Mouse (Mus musculus): Measurements from ENCODE around the gene Odf3b. TPM values are rescaled to one million over a fixed set of nuclear protein-coding genes. Genes with fewer than 3 reads are reported as not detected.
A peak's percentile ranks its signal among the peaks of the same experiment; 100 is the strongest.

The Odf3b gene
- polyA plus RNA-seq, 1 experiment from 2014 or later, result 0.94 TPM

DNA sequence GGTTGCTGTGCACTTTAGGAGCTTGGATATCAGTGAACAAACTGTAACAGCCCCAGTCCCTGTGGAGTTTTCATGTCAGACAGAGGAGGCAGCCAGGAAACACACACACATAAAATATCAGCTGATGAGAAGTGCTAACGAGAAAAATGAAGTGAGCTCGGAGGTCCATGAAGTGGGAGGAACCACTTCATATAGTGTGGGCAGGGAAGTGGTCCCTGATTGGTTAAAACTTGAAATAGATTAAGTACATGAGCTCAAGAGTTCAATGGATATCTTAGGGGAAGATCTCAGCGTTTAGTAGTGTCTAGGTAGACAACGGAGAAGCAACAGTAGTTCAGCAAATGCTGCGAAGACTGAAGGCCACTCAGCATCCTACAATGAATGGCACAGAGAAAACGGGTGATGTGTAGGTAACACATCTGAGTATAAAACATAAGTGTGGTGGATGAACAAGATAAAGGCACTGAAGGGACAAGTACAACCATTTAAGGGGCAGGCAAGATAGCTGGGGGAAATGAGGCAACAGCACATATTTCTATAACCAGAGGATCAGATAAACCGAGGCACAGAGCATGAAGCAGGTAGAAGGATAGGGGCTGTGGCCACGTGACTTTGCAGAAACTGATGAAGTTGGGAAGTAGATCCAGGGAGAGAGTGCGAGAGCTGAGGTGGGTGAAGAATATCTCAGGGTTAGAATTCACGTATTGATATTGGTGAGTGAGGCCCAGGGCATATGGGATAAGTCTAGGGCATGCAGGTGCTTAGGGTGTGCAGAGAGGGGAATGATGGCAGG is 25.9 kb upstream of the Odf3b start:
- Histone ChIP-seq H3K9ac (ENCODE audit: low read length) (no peak overlapping the region), H3K4me1 (ENCODE audit: control insufficient read depth, insufficient read depth, low read length) (no peaks in the 10 kb centered on the region), H3K4me3 (replicated peaks; ENCODE audit: low read length) (no peak overlapping the region), H3K36me3 (ENCODE audit: control insufficient read depth, insufficient read depth, low read length) (no peaks in the 10 kb centered on the region), H3K27me3 (ENCODE audit: control insufficient read depth, insufficient read depth, low read length) (no peaks in the 10 kb centered on the region), H3K9me3 (replicated peaks; ENCODE audit: control insufficient read depth, low read length) (peaks cover 4% of the 10 kb centered on the region), H3K27ac (ENCODE audit: low read length) (no peak overlapping the region), H3K4me2 (ENCODE audit: low read depth, low read length) (no peak overlapping the region)
- WGBS, result 79% methylated on average over 10 of the region's 10 CpGs
- no peak for ATAC-seq (ENCODE audit: insufficient read depth, low FRiP score)

DNA sequence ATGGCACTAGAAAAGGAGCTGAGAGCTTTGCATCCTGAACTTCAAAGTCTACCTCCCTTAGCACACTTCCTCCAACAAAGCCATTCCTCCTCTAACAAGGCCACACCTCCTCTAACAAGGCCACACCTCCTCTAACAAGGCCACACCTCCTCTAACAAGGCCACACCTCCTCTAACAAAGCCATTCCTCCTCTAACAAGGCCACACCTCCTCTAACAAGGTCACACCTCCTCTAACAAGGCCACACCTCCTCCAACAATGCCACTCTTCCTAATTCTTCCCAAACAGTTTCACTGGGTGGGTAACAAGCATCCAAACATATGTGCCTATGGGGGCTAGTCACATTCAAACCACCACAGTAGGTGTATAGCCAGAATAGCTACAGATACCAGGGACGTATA is 23.4 kb upstream of the Odf3b start:
- H3K4me2 ChIP-seq (ENCODE audit: low read depth, low read length), result no peak overlapping the region
- H3K4me3 ChIP-seq (replicated peaks; ENCODE audit: low read length), result no peak overlapping the region
- H3K9ac ChIP-seq (ENCODE audit: low read length), result no peak overlapping the region
- no peaks in the 10 kb centered on the region for H3K36me3 ChIP-seq (ENCODE audit: control insufficient read depth, insufficient read depth, low read length)
- no peak for ATAC-seq (ENCODE audit: insufficient read depth, low FRiP score)
- H3K27me3 ChIP-seq (ENCODE audit: control insufficient read depth, insufficient read depth, low read length), result no peaks in the 10 kb centered on the region
- no peak overlapping the region for H3K27ac ChIP-seq (ENCODE audit: low read length)
- peaks cover 4% of the 10 kb centered on the region for H3K9me3 ChIP-seq (replicated peaks; ENCODE audit: control insufficient read depth, low read length)
- H3K4me1 ChIP-seq (ENCODE audit: control insufficient read depth, insufficient read depth, low read length), result no peaks in the 10 kb centered on the region
- 95% methylated on average over 1 of the region's 1 CpGs for WGBS

DNA sequence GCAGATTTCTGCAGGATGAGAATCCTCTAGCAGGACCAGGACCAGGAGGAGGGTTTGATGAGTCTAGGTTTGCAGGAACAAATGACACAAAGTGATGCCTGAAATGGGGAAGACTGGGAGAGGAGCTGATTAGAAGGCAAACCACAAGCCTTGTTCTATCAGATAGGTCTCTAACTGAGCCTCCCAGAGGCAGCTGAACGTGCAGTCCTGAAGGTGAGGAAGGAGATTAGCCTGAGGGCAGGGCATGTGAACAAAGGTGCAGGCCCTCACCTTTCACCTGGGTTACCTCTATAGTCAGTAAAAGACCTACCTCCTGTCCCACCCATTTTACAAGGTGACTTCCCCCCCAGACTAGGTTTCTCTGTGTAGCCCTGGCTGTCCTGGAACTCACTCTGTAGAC is 20.6 kb upstream of the Odf3b start:
- Histone ChIP-seq H3K27me3 (ENCODE audit: control insufficient read depth, insufficient read depth, low read length) (no peaks in the 10 kb centered on the region), H3K27ac (ENCODE audit: low read length) (no peak overlapping the region), H3K36me3 (ENCODE audit: control insufficient read depth, insufficient read depth, low read length) (no peaks in the 10 kb centered on the region), H3K9ac (ENCODE audit: low read length) (no peak overlapping the region), H3K9me3 (replicated peaks; ENCODE audit: control insufficient read depth, low read length) (no peaks in the 10 kb centered on the region), H3K4me3 (replicated peaks; ENCODE audit: low read length) (no peak overlapping the region), H3K4me2 (ENCODE audit: low read depth, low read length) (no peak overlapping the region), H3K4me1 (ENCODE audit: control insufficient read depth, insufficient read depth, low read length) (no peaks in the 10 kb centered on the region)
- ATAC-seq (ENCODE audit: insufficient read depth, low FRiP score), result no peak
- 57% methylated on average over 1 of the region's 1 CpGs for WGBS

DNA sequence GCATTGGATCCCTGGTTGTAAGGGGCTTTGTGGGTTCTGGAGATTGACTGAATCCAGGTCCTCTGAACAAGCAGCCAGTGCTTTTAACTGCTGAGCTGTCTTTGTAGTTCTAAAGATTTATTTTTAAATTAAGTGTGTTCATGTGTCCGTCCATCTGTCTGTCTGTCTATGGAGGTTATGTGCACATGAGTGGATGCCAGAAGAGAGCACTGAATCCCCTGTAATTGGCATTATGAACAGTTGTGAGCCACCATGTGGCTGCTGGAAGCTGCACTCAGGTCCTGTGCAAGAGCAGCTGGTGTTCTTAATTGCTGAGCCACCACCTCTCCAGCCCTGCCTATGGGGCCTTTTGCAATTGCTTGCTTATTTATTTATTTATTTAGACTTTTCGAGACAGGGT is 19.1 kb upstream of the Odf3b start:
- Histone ChIP-seq H3K27me3 (ENCODE audit: control insufficient read depth, insufficient read depth, low read length) (no peaks in the 10 kb centered on the region), H3K9me3 (replicated peaks; ENCODE audit: control insufficient read depth, low read length) (no peaks in the 10 kb centered on the region), H3K27ac (ENCODE audit: low read length) (no peak overlapping the region), H3K4me2 (ENCODE audit: low read depth, low read length) (no peak overlapping the region), H3K4me1 (ENCODE audit: control insufficient read depth, insufficient read depth, low read length) (no peaks in the 10 kb centered on the region), H3K36me3 (ENCODE audit: control insufficient read depth, insufficient read depth, low read length) (no peaks in the 10 kb centered on the region), H3K4me3 (replicated peaks; ENCODE audit: low read length) (no peak overlapping the region), H3K9ac (ENCODE audit: low read length) (no peak overlapping the region)
- 72% methylated on average over 2 of the region's 2 CpGs for WGBS
- no peak for ATAC-seq (ENCODE audit: insufficient read depth, low FRiP score)

DNA sequence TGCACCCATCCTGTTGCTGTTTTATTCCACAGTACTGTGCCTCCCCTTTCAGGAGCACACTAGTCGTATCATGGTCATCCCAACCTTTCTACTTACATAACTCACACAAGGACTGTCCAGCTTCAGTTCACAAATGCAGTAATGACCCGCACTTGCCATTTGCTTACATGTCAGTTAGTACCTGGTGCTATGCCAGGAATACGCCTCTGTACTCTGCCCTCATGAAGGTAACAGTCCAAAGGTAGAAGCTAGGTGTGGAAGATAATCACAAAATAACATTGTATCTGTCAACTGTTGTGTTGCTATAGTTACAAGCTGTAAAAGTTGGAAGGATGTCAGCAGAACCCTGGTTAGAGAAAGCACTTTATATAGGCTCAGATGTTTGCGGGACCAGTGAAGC is 17.8 kb upstream of the Odf3b start:
- Histone ChIP-seq H3K4me1 (ENCODE audit: control insufficient read depth, insufficient read depth, low read length) (no peaks in the 10 kb centered on the region), H3K36me3 (ENCODE audit: control insufficient read depth, insufficient read depth, low read length) (no peaks in the 10 kb centered on the region), H3K9ac (ENCODE audit: low read length) (no peak overlapping the region), H3K27me3 (ENCODE audit: control insufficient read depth, insufficient read depth, low read length) (no peaks in the 10 kb centered on the region), H3K27ac (ENCODE audit: low read length) (no peak overlapping the region), H3K4me2 (ENCODE audit: low read depth, low read length) (no peak overlapping the region), H3K9me3 (replicated peaks; ENCODE audit: control insufficient read depth, low read length) (no peaks in the 10 kb centered on the region), H3K4me3 (replicated peaks; ENCODE audit: low read length) (no peak overlapping the region)
- WGBS, result 80% methylated on average over 4 of the region's 4 CpGs
- ATAC-seq (ENCODE audit: insufficient read depth, low FRiP score), result 0 out of 2 replicates have a peak, but pooled peaks have one; percentile 44

DNA sequence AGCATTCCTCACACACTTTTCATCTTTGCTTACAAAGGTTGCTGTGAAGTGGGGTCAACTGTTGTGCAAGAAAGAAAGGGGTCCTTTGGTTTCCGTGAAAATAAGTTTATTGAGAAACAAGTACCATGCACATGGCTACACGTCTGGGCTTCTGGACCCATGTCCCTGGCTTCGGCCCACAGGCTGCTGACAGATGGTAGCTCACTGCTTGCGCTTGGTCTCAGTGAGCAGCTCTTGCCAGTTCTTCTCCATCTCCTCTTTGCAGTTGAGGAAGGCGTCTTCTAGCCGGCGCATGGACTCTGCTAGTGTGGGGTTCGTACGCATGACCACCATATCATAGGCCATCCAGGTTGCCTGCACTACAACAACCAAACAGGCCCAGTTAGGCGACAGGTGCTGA is 11.0 kb upstream of the Odf3b start:
- Histone ChIP-seq H3K36me3 (ENCODE audit: control insufficient read depth, insufficient read depth, low read length) (no peaks in the 10 kb centered on the region), H3K4me3 (replicated peaks; ENCODE audit: low read length) (no peak overlapping the region), H3K9ac (ENCODE audit: low read length) (no peak overlapping the region), H3K4me2 (ENCODE audit: low read depth, low read length) (no peak overlapping the region), H3K27me3 (ENCODE audit: control insufficient read depth, insufficient read depth, low read length) (no peaks in the 10 kb centered on the region), H3K27ac (ENCODE audit: low read length) (no peak overlapping the region), H3K4me1 (ENCODE audit: control insufficient read depth, insufficient read depth, low read length) (no peaks in the 10 kb centered on the region), H3K9me3 (replicated peaks; ENCODE audit: control insufficient read depth, low read length) (no peaks in the 10 kb centered on the region)
- no peak for ATAC-seq (ENCODE audit: insufficient read depth, low FRiP score)
- 86% methylated on average over 10 of the region's 10 CpGs for WGBS

DNA sequence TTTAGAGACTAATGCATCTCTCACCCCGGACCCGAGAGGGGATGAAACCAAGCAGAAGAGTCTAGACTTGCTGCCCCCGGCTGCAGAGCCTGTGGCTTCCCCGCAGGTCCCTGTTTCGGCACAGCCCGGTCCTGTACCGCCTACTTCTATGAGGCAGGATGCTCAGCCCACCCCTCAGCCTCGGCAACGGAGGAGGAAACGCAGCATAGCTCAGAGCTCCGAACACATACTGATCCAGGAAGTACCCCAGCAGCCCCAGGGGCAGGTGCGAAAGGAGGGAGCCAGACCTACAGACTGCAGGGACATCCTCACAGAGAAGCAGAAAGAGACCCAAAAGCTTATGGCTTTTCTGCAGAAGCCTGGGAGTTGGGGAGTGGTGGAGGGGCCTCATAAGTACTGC is 8.0 kb upstream of the Odf3b start:
- no peaks in the 10 kb centered on the region for H3K36me3 ChIP-seq (ENCODE audit: control insufficient read depth, insufficient read depth, low read length)
- no peaks in the 10 kb centered on the region for H3K9me3 ChIP-seq (replicated peaks; ENCODE audit: control insufficient read depth, low read length)
- 34% methylated on average over 12 of the region's 12 CpGs for WGBS
- no peak for ATAC-seq (ENCODE audit: insufficient read depth, low FRiP score)
- no peaks in the 10 kb centered on the region for H3K27me3 ChIP-seq (ENCODE audit: control insufficient read depth, insufficient read depth, low read length)
- H3K9ac ChIP-seq (ENCODE audit: low read length), result no peak overlapping the region; the same call in 1 of the 2 replicates
- no peak overlapping the region for H3K27ac ChIP-seq (ENCODE audit: low read length)
- H3K4me3 ChIP-seq (replicated peaks; ENCODE audit: low read length), result no peak overlapping the region
- no peaks in the 10 kb centered on the region for H3K4me1 ChIP-seq (ENCODE audit: control insufficient read depth, insufficient read depth, low read length)
- H3K4me2 ChIP-seq (ENCODE audit: low read depth, low read length), result no peak overlapping the region

DNA sequence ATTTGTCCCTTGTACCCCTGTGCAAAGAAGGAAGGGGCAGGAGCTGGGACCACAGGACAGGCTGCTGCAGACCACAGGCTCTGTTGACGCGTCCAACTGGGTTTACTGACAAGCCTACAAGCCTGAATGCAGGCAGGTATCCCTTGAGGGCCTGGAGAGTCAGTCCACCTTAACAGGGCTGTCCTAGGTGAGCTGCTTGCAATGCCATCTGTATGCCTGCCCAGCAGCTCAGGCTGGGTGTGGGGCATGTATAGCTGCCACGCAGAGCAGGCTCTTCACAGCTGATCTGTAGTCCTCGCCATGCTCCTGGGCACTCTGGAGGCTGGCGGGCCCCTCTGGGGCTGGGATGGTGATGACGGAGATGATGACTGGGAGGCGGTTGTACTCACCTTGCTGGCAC is 5.5 kb upstream of the Odf3b start, which contains the start of gene Klhdc7b:
Gene Klhdc7b (plus strand): TSS at position 301 of the 400 bp plus-strand sequence.
- H3K4me1 ChIP-seq (ENCODE audit: control insufficient read depth, insufficient read depth, low read length), result no peaks in the 10 kb centered on the region
- no peak for ATAC-seq (ENCODE audit: insufficient read depth, low FRiP score)
- no peak within 1 kb of the TSS for H3K9ac ChIP-seq (ENCODE audit: low read length)
- H3K4me2 ChIP-seq (ENCODE audit: low read depth, low read length), result no peak within 1 kb of the TSS
- no peak within 1 kb of the TSS for H3K4me3 ChIP-seq (replicated peaks; ENCODE audit: low read length)
- H3K27me3 ChIP-seq (ENCODE audit: control insufficient read depth, insufficient read depth, low read length), result peaks cover 6% of the 10 kb centered on the region
- H3K9me3 ChIP-seq (replicated peaks; ENCODE audit: control insufficient read depth, low read length), result no peaks in the 10 kb centered on the region
- H3K27ac ChIP-seq (ENCODE audit: low read length), result no peak within 1 kb of the TSS
- H3K36me3 ChIP-seq (ENCODE audit: control insufficient read depth, insufficient read depth, low read length), result no peaks in the 10 kb centered on the region
- 84% methylated on average over 7 of the region's 7 CpGs for WGBS

DNA sequence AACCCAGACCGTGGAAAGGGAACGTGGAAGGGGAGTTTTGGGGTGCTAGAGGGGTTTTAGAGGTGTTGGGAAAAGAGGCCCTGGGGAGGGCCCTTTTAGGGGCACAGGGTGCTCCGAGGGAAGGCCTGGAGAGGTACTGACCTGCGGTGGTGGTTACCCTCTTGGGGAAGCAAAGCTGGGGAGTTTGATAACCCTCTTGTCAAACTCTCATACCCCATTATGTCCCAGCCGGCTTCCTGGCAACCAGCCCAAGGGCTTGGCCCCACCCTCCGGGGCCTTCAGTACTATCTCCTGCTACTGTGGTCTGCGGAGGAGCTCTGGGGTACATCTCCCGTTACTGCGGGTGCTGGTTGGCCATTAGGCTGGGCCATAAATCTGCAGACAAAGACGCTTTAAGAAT is 347 bp upstream of the Odf3b start:
- Histone ChIP-seq H3K9me3 (replicated peaks; ENCODE audit: control insufficient read depth, low read length) (no peaks in the 10 kb centered on the region), H3K4me1 (ENCODE audit: control insufficient read depth, insufficient read depth, low read length) (peaks cover 8% of the 10 kb centered on the region; the same call in 1 of the 2 replicates), H3K4me3 (replicated peaks; ENCODE audit: low read length) (peak overlapping the region; percentile 42), H3K27ac (ENCODE audit: low read length) (no peak overlapping the region), H3K27me3 (ENCODE audit: control insufficient read depth, insufficient read depth, low read length) (peaks cover 42% of the 10 kb centered on the region), H3K36me3 (ENCODE audit: control insufficient read depth, insufficient read depth, low read length) (no peaks in the 10 kb centered on the region), H3K9ac (ENCODE audit: low read length) (no peak overlapping the region; the same call in 1 of the 2 replicates), H3K4me2 (ENCODE audit: low read depth, low read length) (peak overlapping the region; percentile 58)
- WGBS, result 14% methylated on average over 10 of the region's 10 CpGs
- no peak for ATAC-seq (ENCODE audit: insufficient read depth, low FRiP score)

Measured in stomach, embryonic 16.5 days (tissue).